In genomic region chr2:4529254-4529729, GRCm38 (mm10) we compare ENCODE assay signal across 10 mouse cellular contexts.
DNase-seq lines count a peak whose midpoint lies in the region; ATAC-seq and TF ChIP-seq lines count a peak whose summit lies in the region.
"Had no signal": no experiment of that assay in that cellular context is flagged by ENCODE, and none has a peak within 500 bp of the region (broad histone marks: within the 10 kb centered on the region; RNA-seq: fewer than 3 reads in every experiment).

No protein-coding gene starts in this region.

- H3K4me1 ChIP-seq in forebrain, postnatal 0 days (ENCODE audit: insufficient read depth) = no peaks in the 10 kb centered on the region
- H3K4me1 ChIP-seq in limb, embryonic 15.5 days = no peaks in the 10 kb centered on the region
- H3K4me1 ChIP-seq in stomach, postnatal 0 days (replicated peaks; ENCODE audit: control insufficient read depth, insufficient read depth) = no peaks in the 10 kb centered on the region

- H3K4me3 ChIP-seq in forebrain, postnatal 0 days (ENCODE audit: low read depth, low read length) = no peak overlapping the region
- no peak overlapping the region for H3K4me3 ChIP-seq in limb, embryonic 15.5 days
- no peak overlapping the region for H3K4me3 ChIP-seq in stomach, postnatal 0 days (ENCODE audit: low read depth, low read length)

- no peak for TF ChIP-seq EP300 in stomach, postnatal 0 days (optimal IDR thresholded peaks at IDR 0.05)

- H3K27ac ChIP-seq in forebrain, postnatal 0 days (ENCODE audit: low read depth, low read length) = 0 out of 2 replicates have a peak overlapping the region, but pooled peaks have one; percentile 16
- no peak overlapping the region for H3K27ac ChIP-seq in limb, embryonic 15.5 days
- no peak overlapping the region for H3K27ac ChIP-seq in stomach, postnatal 0 days (replicated peaks)
- H3K27ac ChIP-seq: kidney, postnatal 0 days had no signal

- peaks cover 36% of the 10 kb centered on the region for H3K36me3 ChIP-seq in forebrain, postnatal 0 days (ENCODE audit: insufficient read depth)
- H3K36me3 ChIP-seq in limb, embryonic 15.5 days = peaks cover 28% of the 10 kb centered on the region
- H3K36me3 ChIP-seq in stomach, postnatal 0 days (ENCODE audit: control insufficient read depth, insufficient read depth, low read length) = no peaks in the 10 kb centered on the region

- DNase-seq in right cerebral cortex, adult 18-20 months = peak; percentile 29
- no peak for DNase-seq in right cerebral cortex, postnatal 36 days (ENCODE audit: low spot score in 2 of 2)
- peak; percentile 64 for DNase-seq in forebrain, postnatal 0 days
- no peak for DNase-seq in stomach, postnatal 0 days (ENCODE audit: low spot score)
- DNase-seq in cerebellum, adult 9-10 months = no peak
- no peak for DNase-seq in spleen, adult 18-20 months
- DNase-seq: lung, adult 2 months had no signal

- H3K9me3 ChIP-seq in forebrain, postnatal 0 days (ENCODE audit: low read length) = no peaks in the 10 kb centered on the region
- H3K9me3 ChIP-seq in limb, embryonic 15.5 days = no peaks in the 10 kb centered on the region
- H3K9me3 ChIP-seq in stomach, postnatal 0 days (ENCODE audit: control insufficient read depth, low read length) = no peaks in the 10 kb centered on the region

- no peak overlapping the region for H3K4me2 ChIP-seq in forebrain, postnatal 0 days (ENCODE audit: low read depth)
- no peak overlapping the region for H3K4me2 ChIP-seq in limb, embryonic 15.5 days
- H3K4me2 ChIP-seq in stomach, postnatal 0 days (replicated peaks; ENCODE audit: low read depth) = no peak overlapping the region

- H3K27me3 ChIP-seq in forebrain, postnatal 0 days (ENCODE audit: insufficient read depth, low read length) = no peaks in the 10 kb centered on the region
- H3K27me3 ChIP-seq in limb, embryonic 15.5 days = no peaks in the 10 kb centered on the region
- H3K27me3 ChIP-seq in stomach, postnatal 0 days (ENCODE audit: control insufficient read depth, insufficient read depth, low read length) = no peaks in the 10 kb centered on the region

- WGBS in forebrain, postnatal 0 days = 33% methylated on average over 9 of the region's 9 CpGs
- WGBS in limb, embryonic 15.5 days = 83% methylated on average over 9 of the region's 9 CpGs
- 73% methylated on average over 9 of the region's 9 CpGs for WGBS in stomach, postnatal 0 days

- peak; percentile 92 for ATAC-seq in forebrain, postnatal 0 days
- ATAC-seq in limb, embryonic 15.5 days (ENCODE audit: insufficient number of reproducible peaks, low FRiP score, low TSS enrichment, low read depth) = 0 out of 2 replicates have a peak, but pooled peaks have one; percentile 10
- peak; percentile 56; the same call in 1 of the 2 replicates for ATAC-seq in stomach, postnatal 0 days (ENCODE audit: low FRiP score, low TSS enrichment)
- no peak for ATAC-seq in megakaryocyte progenitor cell, adult 5-6 weeks (replicated peaks; ENCODE audit: poor library complexity)

- no peak overlapping the region for H3K9ac ChIP-seq in forebrain, postnatal 0 days
- H3K9ac ChIP-seq in limb, embryonic 15.5 days = no peak overlapping the region
- H3K9ac ChIP-seq in stomach, postnatal 0 days (ENCODE audit: low read length) = no peak overlapping the region

- no peak for TF ChIP-seq CTCF in forebrain, postnatal 0 days (IDR thresholded peaks at IDR 0.05; ENCODE audit: low read depth)
- no peak for TF ChIP-seq CTCF in stomach, postnatal 0 days (IDR thresholded peaks at IDR 0.05; ENCODE audit: low read depth)

Comparison
In these comparisons a context has a peak if more than half of its experiments do, and no peak if none do; other contexts are left out.
1. DNase-seq: peak in right cerebral cortex, adult 18-20 months (single experiment) and forebrain, postnatal 0 days (single experiment); none in right cerebral cortex, postnatal 36 days (0 of 2), stomach, postnatal 0 days (single experiment), cerebellum, adult 9-10 months (single experiment) and spleen, adult 18-20 months (0 of 2).